Mouse (Mus musculus) adrenal gland, postnatal 4 days (tissue): ENCODE results near the gene Fam92b. TPM values are rescaled to one million over a fixed set of nuclear protein-coding genes. Genes with fewer than 3 reads are reported as not detected.

Experiments
- DNase-seq, 2 experiments: peaks; one replicate each; pipeline ENCODE4 v3.0.0; 2021 to 2022; ENCODE audit warnings: low spot score in 2 of 2, mixed read lengths in 2 of 2
- total RNA-seq, 2 experiments: library from RNA; stranded (reverse); gene quantifications; 2 replicates each; pipeline ENCODE4 v1.2.3; 2021

Gene Fam92b
- total RNA-seq, 2 experiments from 2014 or later: 1.6 to 2.3 TPM

DNA sequence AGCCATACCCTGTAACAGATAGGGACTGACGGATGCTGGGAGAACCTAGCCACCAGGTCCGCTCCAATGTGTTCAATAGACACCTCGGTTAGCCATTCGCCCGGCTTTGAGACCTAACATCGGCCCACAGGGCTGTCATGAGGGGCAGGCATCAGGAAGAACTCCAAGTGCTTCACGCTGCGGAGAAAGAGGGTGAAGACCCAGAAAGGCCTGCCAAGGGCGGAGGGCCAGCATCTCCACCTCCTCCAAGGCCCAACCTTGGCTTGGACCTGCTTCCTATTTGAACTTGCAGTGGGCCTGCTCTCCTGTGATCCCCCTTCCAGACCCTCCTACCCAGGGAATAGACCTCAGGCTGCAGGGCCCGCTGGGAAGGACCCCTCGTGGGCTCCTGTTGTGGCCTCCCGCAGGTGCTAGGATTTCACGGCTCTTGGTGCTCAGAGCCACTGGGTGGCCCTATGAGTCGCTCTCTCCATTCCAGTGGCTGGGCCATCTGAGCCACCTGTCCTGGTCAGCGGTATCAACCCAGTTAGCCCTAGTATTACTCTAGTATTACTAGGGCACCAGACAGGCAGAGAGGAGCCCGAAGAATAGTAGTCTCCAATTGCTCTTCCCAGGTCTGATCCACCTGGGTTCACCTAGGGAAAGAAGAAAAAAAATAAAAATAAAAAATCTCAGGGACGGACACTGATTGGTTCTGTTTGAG lies 13.0 kb upstream of the Fam92b start:
- DNase-seq: no peak

DNA sequence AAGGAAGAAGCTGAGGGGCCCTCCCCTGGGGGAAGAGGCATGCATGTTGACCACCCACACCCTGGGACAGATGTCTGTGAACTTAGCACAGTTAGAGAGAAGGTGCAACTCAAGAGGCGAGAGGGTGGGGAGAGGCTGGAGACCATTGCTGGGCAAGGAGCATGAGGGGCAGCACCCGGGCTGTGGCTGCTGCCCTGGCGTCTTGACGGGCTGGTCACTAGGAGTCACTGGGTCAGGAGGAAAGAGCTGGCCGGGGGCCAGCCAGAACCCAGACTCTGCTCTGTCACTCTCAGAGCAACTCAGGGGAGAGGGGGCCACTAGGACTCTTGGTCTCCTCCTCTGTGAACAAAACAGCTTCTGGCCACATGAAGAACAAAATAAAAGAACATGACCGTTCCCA lies 12.2 kb upstream of the Fam92b start:
- DNase-seq: no peak

GRCm38 (mm10) chr8:120188510-120188909 lies 11.2 kb upstream of the Fam92b start:
- no peak for DNase-seq

DNA sequence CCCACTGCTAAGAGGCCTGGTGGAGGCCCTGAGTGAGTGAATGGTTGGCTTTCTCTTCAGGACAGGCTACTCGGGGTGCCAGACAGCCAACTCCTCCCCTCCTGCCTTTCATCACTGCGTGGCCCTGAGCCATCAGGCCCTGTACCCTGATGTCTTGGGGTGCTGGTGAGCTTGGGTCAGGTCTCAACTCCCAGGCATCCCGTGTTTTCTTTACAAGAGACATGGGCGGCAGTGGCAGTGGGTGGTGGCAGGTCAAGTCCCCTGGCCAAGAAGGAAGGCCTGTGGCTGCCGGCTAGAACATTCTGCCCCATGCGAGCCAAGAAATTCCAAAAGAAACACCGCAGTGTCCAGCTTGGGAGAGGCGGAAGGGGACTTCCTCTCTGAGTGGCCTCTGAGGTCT lies 9.2 kb upstream of the Fam92b start:
- DNase-seq: no peak

DNA sequence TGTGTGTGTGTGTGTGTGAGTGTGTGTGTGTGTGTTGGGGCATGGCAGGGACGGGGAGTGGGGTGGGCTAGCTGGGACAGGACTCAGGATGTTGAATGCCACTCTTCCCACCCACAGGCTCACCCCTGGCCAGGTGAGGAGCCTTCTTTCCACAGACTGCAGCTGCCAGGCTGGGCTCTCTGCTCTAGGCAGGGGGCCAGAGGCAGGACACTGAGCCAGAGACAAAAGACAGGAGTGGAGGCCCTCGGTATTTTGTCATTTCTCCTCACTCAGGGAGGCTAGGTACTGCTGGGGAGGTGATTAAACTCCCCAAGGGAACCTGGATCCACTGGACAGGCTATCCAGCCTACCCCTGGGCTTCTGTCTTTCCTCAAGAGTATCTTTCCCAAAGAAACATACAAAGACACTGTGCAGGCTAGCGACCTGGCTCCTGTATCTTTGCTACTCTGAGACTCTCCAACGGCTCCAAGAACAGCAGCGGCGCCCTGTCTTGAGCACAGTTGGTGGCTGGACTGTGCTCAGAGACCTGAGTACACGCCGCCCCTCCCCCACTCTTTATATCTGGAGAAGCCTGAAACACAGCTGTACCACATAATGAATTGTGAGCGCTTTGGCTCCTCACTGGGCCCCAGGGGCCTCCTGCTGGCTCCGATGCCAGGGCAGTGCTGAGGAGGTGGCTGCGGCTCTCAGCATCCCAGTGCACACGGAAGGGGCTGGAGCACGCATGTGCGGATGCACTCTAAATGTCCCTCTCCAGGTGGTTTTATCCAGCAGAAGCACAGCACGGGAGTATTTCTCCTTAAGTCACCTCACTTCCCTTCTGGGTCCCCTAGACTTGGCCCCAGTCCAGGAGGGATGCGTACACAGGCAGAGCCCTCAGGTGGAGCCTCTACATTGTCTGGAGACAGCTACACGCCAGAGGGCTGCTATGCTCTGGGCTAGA lies 7.9 kb upstream of the Fam92b start:
- no peak for DNase-seq

DNA sequence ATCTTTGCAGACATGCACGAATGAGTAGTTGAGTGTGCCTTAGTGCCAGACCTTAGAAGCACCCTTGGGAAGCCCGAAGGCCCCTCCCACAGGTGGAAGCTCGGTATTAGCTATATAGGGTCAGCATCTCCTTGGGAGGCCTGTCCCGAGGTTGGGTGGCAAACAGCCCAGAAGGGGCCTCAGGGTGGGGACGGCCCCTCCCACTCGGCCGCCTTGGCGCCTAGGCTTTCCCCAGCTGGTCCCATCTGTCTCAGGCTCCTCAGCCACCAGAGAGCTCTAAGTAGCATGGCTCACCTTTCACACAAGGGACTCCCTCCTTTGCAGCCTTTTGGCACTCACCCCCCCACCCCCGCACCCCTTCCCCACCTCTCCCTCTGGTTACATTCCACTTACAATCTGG lies 7.1 kb upstream of the Fam92b start:
- no peak for DNase-seq

DNA sequence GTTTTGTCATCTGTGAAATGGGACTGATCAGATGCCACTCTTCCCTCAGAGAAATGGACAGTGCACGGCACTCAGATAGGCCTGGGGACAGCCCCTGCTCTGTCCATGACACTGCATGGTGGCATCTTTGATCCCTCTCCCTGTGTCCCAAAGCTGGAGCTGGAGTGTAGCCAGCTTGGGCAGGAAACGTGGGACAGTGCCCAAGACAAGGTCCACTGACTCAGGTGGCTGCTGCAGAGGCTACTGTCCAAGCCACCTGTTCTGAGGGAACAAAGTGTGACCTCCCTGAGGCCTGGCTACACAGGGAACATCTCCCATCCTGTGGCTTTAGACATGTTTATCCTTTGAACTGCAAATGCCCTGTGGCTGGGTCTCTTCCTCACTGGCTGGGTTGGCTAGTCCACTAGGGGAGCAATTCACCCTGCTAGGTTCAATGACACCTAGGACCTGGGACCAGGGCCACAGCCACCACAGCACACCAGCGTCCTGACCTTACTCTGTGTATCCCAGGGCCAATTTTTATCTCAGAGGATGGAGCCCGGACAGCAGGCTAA lies 4.7 kb upstream of the Fam92b start:
- no peak for DNase-seq

DNA sequence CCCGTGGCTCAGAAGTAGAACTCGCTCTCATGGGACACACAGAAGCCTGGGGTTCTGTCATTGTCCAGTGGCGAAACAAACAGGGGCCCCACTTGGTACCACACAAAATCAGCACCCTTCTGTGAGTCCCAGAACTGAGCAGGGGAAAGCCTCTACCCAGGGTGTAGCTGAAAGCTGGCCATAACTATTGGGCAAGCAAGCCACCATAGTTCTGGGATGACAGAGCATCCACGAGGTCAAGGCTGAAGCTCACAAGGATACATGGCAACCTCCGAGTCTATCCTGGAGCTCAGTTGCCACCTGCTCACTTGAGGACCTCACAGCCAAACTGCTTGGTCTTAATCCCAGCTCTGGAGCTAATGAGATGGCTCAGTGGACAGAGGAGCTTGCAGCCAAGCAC lies 4.0 kb upstream of the Fam92b start:
- DNase-seq: no peak

- DNase-seq: no peak
These were observed 3.2 kb upstream of the Fam92b start for GRCm38 (mm10) chr8:120180445-120180970.

GRCm38 (mm10) chr8:120179027-120179431 lies 1.8 kb upstream of the Fam92b start:
- DNase-seq: peak; percentile 73 to 88

DNA sequence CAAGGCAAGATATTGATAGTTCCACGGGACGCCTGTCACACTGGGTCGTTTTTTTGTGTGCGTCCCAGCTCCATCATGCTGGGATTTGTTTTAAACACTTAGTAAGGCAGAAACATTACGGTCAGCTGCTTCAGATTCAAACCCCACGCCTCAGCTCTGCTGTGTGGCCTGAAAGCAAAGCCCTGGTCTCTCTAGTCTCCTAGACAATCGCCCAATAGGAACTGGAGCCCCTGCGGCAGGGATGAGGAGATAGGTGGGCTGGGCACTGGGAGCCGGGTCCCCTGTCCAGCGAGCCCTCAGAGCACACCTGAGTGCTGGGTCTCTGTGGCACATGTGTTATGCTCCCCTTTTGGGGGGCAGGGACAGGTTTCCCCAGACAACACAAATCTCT lies 853 bp upstream of the Fam92b start:
- no peak for DNase-seq

- no peak for DNase-seq
These were observed 661 bp downstream of the Fam92b start for GRCm38 (mm10) chr8:120176605-120177004.

DNA sequence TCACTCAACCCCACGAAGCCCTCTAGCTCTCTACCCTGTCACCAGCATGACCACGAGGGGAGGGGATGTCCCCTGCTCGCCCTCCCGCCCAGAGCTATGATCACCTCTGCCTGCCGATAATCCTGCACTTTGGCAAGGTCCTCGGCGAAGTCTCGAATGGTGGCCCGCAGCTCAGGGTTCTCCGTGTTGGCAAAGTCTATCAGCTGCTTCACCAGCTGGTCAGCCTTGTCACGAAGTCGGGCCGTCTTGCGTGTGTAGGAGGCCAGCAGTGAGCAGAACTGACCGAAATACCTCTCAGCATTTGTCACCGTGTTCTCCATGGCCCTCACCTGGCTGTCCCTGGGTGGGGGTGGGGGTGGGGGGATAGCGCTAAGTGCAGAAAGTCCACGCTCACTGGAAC lies 2.7 kb downstream of the Fam92b start:
- DNase-seq: no peak

GRCm38 (mm10) chr8:120173195-120173594 lies 4.1 kb downstream of the Fam92b start:
- no peak for DNase-seq

- no peak for DNase-seq
These were observed 8.1 kb downstream of the Fam92b start for GRCm38 (mm10) chr8:120169119-120169518.

GRCm38 (mm10) chr8:120167821-120168220 lies 9.4 kb downstream of the Fam92b start:
- no peak for DNase-seq

DNA sequence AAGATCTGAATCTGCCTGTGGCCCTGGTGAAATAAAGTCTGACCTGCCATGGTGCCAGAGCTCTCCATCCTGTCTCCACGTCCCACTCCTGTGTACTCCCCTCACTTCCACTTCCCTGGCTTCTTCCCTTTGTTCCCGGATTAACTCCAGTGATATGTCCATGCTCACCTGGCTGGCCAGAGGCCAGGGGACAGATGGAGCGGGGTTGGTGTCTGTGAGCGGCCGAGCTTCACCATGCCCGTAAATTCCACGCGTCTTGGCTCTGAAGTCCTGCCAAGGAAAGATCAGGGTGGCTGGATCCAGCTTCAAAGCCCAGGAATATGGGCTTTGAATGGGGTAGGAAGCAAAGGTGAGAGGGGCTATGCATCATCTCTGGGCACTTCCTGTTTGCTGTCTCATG lies 10.1 kb downstream of the Fam92b start:
- no peak for DNase-seq

DNA sequence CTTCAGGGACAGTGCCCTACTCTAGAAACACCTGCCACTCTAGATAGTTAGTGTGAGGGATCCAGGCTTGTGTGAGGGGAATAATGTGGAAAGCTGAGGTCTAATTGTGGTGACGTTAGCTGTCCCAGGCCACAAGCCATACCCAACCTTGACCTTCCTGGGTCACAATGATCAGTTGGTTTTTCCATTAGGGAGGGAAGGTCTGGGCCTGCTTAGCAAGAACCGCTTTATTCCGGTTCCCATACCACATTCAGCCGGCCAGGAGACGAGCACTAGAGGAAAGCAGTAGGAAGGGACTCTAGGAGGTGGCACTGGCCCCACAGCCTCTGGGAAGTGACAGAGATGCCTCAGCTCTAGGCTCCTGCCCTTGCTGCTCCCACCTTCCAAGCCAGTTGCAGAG lies 13.2 kb downstream of the Fam92b start:
- no peak for DNase-seq

GRCm38 (mm10) chr8:120163376-120163775 lies 13.9 kb downstream of the Fam92b start:
- DNase-seq: no peak

GRCm38 (mm10) chr8:120162404-120162752 lies 14.9 kb downstream of the Fam92b start:
- DNase-seq: no peak

DNA sequence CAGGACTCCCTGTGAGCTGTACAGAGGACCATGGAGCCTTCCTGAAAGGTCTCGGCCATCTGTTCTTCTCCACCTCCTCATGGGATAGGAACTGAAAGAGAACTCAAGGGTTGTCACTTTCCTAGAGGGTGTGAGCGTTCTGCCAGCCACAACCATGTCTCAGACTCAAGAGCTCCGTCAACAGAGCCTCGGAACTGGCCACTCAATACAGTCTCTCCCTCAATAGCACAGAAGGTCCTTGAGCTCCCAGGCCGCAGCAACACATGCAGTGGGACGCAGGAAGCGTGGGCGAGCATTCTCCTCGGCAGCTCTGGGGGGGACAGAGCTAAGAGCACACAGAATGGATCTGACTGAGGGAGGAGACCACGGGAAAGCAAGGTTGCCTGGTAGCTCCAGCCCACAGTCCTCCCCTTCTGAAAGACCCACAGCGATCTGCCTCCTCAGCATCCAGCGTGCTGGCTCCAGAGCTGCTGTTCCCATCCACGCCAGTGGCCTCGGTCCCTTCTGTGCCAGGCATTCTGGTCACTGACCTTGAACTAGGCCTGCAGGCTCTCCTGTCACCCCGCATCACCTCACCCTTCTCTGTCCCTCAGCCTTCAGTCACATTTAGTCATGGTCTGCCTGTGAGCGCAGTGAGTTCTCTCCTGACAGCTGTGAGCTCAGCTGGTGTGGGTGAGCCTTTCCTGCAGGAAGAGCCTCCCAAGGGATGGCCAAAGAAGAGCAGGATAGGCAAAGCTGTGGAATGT lies 15.4 kb downstream of the Fam92b start:
- no peak for DNase-seq
